Mouse (Mus musculus): ENCODE measurements around the gene Tle3. TPM values are rescaled to one million over a fixed set of nuclear protein-coding genes. Genes with fewer than 3 reads are reported as not detected.

Tle3 gene
- polyA plus RNA-seq, 1 experiment from 2014 or later = 65.9 TPM

- no peak overlapping the region for H3K9ac ChIP-seq (replicated peaks)
- no peak overlapping the region for H3K4me2 ChIP-seq (replicated peaks)
- H3K36me3 ChIP-seq = no peaks in the 10 kb centered on the region
- ATAC-seq (ENCODE audit: low FRiP score, low read depth) = no peak
- H3K27me3 ChIP-seq = peaks cover 3% of the 10 kb centered on the region; the same call in 1 of the 2 replicates
- H3K4me1 ChIP-seq = no peaks in the 10 kb centered on the region
- 80% methylated on average over 7 of the region's 7 CpGs for WGBS
- no peak overlapping the region for H3K27ac ChIP-seq (replicated peaks)
- H3K4me3 ChIP-seq = no peak overlapping the region
- 0 out of 2 replicates have a peak, but pooled peaks cover 5% of the 10 kb centered on the region for H3K9me3 ChIP-seq
Measured at GRCm38 (mm10) chr9:61426493-61426892, 54.3 kb downstream of the Tle3 start.

DNA sequence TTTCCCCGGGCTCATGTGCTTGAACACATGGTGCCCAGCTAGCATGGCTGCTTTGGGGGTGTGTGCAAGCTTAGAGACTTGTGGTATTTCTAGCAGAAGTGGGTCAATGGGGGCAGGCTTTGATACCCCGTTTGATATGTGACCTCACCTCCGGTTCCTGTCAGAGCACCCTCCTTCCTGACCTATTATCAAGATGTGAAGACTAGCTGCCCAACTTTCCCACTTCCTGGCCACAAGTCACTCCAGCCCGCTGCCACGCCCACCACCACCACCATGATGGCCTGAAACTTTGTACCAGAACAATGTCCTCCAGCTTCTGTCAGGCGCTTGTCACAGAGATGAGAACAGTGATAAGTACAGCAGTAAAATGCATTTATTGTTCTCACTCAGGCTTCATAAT, 54.9 kb downstream of the Tle3 start:
- no peak overlapping the region for H3K27ac ChIP-seq (replicated peaks)
- no peak overlapping the region for H3K4me2 ChIP-seq (replicated peaks)
- 89% methylated on average over 6 of the region's 6 CpGs for WGBS
- H3K9me3 ChIP-seq = 0 out of 2 replicates have a peak, but pooled peaks cover under 1% of the 10 kb centered on the region
- no peaks in the 10 kb centered on the region for H3K36me3 ChIP-seq
- no peaks in the 10 kb centered on the region for H3K4me1 ChIP-seq
- no peak overlapping the region for H3K9ac ChIP-seq (replicated peaks)
- H3K27me3 ChIP-seq = peaks cover 3% of the 10 kb centered on the region; the same call in 1 of the 2 replicates
- no peak for ATAC-seq (ENCODE audit: low FRiP score, low read depth)
- no peak overlapping the region for H3K4me3 ChIP-seq

DNA sequence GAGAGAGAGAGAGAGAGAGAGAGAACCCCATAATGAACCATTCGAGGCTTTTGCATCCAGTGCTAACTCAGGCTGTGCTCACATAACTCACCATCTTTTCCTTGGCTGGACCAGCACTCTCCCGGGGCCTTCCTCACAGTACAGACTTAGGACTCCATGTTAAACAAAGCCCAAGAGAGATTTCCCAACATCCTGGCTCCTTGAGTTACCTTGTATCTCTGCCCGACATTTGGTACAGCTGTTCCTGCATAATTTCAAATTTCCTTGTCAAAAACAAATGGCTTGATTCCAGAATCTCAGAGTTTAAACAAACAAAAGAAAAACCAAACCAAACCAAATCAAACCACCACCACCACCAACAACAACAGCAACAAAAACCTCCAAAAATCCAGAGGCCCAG, 55.7 kb downstream of the Tle3 start:
- no peak overlapping the region for H3K27ac ChIP-seq (replicated peaks)
- H3K4me3 ChIP-seq = no peak overlapping the region
- no peaks in the 10 kb centered on the region for H3K36me3 ChIP-seq
- H3K9ac ChIP-seq (replicated peaks) = no peak overlapping the region
- WGBS = 90% methylated on average over 3 of the region's 3 CpGs
- no peaks in the 10 kb centered on the region for H3K9me3 ChIP-seq
- no peak overlapping the region for H3K4me2 ChIP-seq (replicated peaks)
- H3K27me3 ChIP-seq = peaks cover 3% of the 10 kb centered on the region; the same call in 1 of the 2 replicates
- ATAC-seq (ENCODE audit: low FRiP score, low read depth) = no peak
- H3K4me1 ChIP-seq = no peaks in the 10 kb centered on the region

DNA sequence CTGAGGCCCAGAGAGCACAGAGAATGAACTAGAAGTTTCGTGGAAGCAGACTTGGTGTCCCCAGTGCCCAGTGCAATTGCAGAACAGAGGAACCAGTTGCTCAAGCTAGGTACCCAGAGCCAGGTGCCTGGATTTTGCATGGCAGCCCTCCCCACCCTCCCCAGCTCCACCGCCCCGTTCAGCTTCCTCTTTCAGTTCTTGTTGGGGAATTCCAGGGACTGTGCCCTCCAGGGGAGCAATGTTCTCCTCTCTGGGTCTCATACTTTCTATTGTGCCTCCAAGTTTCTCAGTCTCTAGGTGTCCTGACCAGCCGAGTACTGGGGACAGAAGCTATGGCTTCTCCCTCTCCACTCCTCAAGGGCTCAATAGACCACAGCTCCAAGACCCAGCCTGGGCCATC, 59.7 kb downstream of the Tle3 start:
- no peak overlapping the region for H3K4me2 ChIP-seq (replicated peaks)
- H3K4me3 ChIP-seq = no peak overlapping the region
- H3K9ac ChIP-seq (replicated peaks) = no peak overlapping the region
- peaks cover 22% of the 10 kb centered on the region for H3K4me1 ChIP-seq
- H3K27ac ChIP-seq (replicated peaks) = no peak overlapping the region
- peaks cover 4% of the 10 kb centered on the region for H3K27me3 ChIP-seq
- H3K36me3 ChIP-seq = no peaks in the 10 kb centered on the region
- no peak for ATAC-seq (ENCODE audit: low FRiP score, low read depth)
- no peaks in the 10 kb centered on the region for H3K9me3 ChIP-seq
- WGBS = 90% methylated on average over 4 of the region's 4 CpGs

DNA sequence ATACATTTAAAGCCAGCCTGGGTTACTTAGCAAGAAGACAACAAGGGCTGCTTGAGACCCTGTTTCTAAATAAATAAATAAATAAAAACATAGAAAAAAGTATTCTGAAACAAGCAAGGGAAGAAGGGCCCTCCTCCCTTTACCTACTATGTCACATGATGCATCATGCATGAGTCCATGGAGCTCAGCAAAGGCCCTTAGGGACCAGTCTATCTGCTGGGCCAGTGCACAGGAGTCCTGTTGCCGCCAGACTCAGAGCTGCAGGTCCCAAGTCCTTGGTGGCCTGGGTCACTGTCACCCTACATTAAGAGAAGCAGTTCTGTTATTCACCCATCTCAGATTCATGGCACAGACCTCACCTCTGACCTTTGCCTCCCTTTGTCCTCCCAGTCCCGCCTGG, 61.0 kb downstream of the Tle3 start:
- Histone ChIP-seq H3K36me3 (no peaks in the 10 kb centered on the region), H3K4me1 (peaks cover 22% of the 10 kb centered on the region), H3K4me3 (no peak overlapping the region), H3K9me3 (no peaks in the 10 kb centered on the region), H3K9ac (replicated peaks) (no peak overlapping the region), H3K4me2 (replicated peaks) (no peak overlapping the region), H3K27ac (replicated peaks) (no peak overlapping the region), H3K27me3 (peaks cover 16% of the 10 kb centered on the region)
- no peak for ATAC-seq (ENCODE audit: low FRiP score, low read depth)
- 68% methylated on average over 2 of the region's 2 CpGs for WGBS

GRCm38 (mm10) chr9:61434062-61434461, 61.9 kb downstream of the Tle3 start:
- ATAC-seq (ENCODE audit: low FRiP score, low read depth) = peak; percentile 79
- Histone ChIP-seq H3K36me3 (no peaks in the 10 kb centered on the region), H3K27me3 (peaks cover 20% of the 10 kb centered on the region), H3K9ac (replicated peaks) (no peak overlapping the region), H3K4me3 (no peak overlapping the region), H3K9me3 (no peaks in the 10 kb centered on the region), H3K4me2 (replicated peaks) (no peak overlapping the region), H3K4me1 (peaks cover 22% of the 10 kb centered on the region), H3K27ac (replicated peaks) (peak overlapping the region; percentile 40; the same call in 1 of the 2 replicates)
- WGBS = 30% methylated on average over 11 of the region's 11 CpGs

DNA sequence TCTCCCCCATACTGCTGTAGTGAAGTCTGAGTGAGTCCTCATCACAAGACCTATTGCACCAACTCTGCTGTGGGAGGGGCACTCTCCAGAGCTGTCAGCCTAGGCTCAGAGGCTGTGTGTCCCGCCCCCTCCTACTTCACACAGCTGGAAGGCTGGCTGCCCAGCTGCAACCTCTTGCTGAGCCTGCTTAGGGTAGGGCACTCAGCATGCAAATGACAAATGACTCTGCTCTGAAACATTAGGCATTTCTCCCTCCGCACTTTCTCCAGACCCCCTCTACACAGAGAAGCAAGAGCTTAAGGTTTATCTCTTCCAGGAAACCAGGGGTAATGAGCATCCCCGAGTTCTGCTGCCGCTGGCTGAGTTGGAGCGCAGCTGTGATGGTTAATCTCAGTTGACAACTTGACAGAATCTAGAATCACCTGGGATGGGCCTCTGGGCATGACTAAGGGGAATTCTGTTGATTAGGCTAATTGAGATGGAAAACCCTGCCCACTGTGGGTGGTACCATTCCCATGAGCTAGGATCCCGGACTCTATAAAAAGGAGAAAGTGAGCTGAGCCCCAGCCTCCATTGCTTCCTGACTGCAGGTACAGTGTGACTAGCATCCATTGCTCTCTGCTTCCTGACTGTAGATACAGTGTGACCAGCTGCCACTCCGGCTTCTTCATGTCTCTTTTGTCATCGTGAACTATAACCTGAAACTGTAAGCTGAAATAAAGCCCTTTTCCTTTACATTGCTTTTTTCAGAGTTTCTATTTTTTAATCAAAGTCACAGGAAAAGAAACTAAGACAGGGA, 63.2 kb downstream of the Tle3 start:
- WGBS = 28% methylated on average over 8 of the region's 8 CpGs
- ATAC-seq (ENCODE audit: low FRiP score, low read depth) = peak; percentile 41; the same call in 1 of the 2 replicates
- H3K4me3 ChIP-seq = no peak overlapping the region
- H3K9ac ChIP-seq (replicated peaks) = no peak overlapping the region
- no peaks in the 10 kb centered on the region for H3K36me3 ChIP-seq
- no peak overlapping the region for H3K4me2 ChIP-seq (replicated peaks)
- no peaks in the 10 kb centered on the region for H3K9me3 ChIP-seq
- H3K27ac ChIP-seq (replicated peaks) = peak overlapping the region; percentile 22; the same call in 1 of the 2 replicates
- H3K27me3 ChIP-seq = peaks cover 20% of the 10 kb centered on the region
- H3K4me1 ChIP-seq = peaks cover 22% of the 10 kb centered on the region

GRCm38 (mm10) chr9:61436104-61436503, 63.9 kb downstream of the Tle3 start:
- H3K9me3 ChIP-seq = no peaks in the 10 kb centered on the region
- H3K9ac ChIP-seq (replicated peaks) = no peak overlapping the region
- ATAC-seq (ENCODE audit: low FRiP score, low read depth) = no peak
- 78% methylated on average over 2 of the region's 2 CpGs for WGBS
- H3K4me3 ChIP-seq = no peak overlapping the region
- H3K36me3 ChIP-seq = no peaks in the 10 kb centered on the region
- H3K4me1 ChIP-seq = peaks cover 22% of the 10 kb centered on the region
- H3K27ac ChIP-seq (replicated peaks) = no peak overlapping the region
- H3K4me2 ChIP-seq (replicated peaks) = no peak overlapping the region
- peaks cover 24% of the 10 kb centered on the region for H3K27me3 ChIP-seq

DNA sequence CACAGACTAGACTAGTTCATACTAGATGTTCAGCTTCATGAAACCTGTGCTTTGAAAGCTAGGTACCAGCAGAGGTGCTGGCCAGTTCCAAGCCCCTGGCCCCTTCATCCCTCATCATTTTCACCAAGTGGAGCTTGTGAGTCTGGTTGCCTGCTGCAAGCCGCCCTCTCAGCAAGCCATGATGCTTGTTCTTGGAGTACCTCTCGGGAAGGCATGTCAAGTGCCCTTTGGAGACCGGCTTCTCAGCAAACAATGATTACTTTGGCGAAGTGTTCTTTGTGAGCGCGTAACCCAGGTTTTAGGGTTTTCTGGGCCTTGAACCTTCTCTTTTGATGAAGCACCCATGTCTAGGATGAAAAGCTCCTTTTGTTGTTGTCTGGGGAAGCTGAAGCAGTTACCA, 64.6 kb downstream of the Tle3 start:
- no peaks in the 10 kb centered on the region for H3K9me3 ChIP-seq
- no peak overlapping the region for H3K9ac ChIP-seq (replicated peaks)
- no peak for ATAC-seq (ENCODE audit: low FRiP score, low read depth)
- H3K4me2 ChIP-seq (replicated peaks) = no peak overlapping the region
- H3K27ac ChIP-seq (replicated peaks) = no peak overlapping the region
- H3K36me3 ChIP-seq = no peaks in the 10 kb centered on the region
- peaks cover 26% of the 10 kb centered on the region for H3K27me3 ChIP-seq
- 87% methylated on average over 6 of the region's 6 CpGs for WGBS
- no peak overlapping the region for H3K4me3 ChIP-seq
- H3K4me1 ChIP-seq = peaks cover 28% of the 10 kb centered on the region

- Histone ChIP-seq H3K36me3 (no peaks in the 10 kb centered on the region), H3K27ac (replicated peaks) (no peak overlapping the region), H3K9ac (replicated peaks) (no peak overlapping the region), H3K4me2 (replicated peaks) (no peak overlapping the region), H3K4me1 (peaks cover 32% of the 10 kb centered on the region), H3K4me3 (no peak overlapping the region), H3K9me3 (no peaks in the 10 kb centered on the region), H3K27me3 (peaks cover 26% of the 10 kb centered on the region)
- 71% methylated on average over 5 of the region's 6 CpGs for WGBS
- no peak for ATAC-seq (ENCODE audit: low FRiP score, low read depth)
Measured at GRCm38 (mm10) chr9:61439092-61439491, 66.9 kb downstream of the Tle3 start.

DNA sequence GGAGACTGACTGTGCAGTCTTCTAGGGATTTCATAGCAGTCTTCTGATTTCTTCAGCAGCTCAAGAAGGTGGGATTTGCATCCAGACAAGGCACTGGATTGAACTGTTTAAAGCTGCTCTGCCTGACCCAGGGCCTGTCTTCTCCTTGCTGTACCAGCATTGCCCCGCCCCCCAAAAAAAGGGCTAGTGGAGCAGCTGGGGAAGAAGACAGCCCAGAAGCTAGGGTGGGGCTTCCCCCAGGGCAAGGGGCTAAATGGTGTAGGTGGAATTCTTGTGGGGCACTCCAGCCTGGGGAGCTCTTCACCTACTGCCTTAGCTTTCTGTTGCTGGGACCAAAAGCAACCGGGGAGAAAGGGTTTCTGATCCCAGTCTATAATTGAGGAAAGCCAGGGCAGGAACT, 67.8 kb downstream of the Tle3 start:
- no peak overlapping the region for H3K4me3 ChIP-seq
- no peak overlapping the region for H3K4me2 ChIP-seq (replicated peaks)
- 69% methylated on average over 2 of the region's 2 CpGs for WGBS
- H3K27me3 ChIP-seq = peaks cover 26% of the 10 kb centered on the region
- H3K9me3 ChIP-seq = no peaks in the 10 kb centered on the region
- peaks cover 24% of the 10 kb centered on the region for H3K4me1 ChIP-seq
- no peak overlapping the region for H3K27ac ChIP-seq (replicated peaks)
- no peak for ATAC-seq (ENCODE audit: low FRiP score, low read depth)
- no peak overlapping the region for H3K9ac ChIP-seq (replicated peaks)
- no peaks in the 10 kb centered on the region for H3K36me3 ChIP-seq

DNA sequence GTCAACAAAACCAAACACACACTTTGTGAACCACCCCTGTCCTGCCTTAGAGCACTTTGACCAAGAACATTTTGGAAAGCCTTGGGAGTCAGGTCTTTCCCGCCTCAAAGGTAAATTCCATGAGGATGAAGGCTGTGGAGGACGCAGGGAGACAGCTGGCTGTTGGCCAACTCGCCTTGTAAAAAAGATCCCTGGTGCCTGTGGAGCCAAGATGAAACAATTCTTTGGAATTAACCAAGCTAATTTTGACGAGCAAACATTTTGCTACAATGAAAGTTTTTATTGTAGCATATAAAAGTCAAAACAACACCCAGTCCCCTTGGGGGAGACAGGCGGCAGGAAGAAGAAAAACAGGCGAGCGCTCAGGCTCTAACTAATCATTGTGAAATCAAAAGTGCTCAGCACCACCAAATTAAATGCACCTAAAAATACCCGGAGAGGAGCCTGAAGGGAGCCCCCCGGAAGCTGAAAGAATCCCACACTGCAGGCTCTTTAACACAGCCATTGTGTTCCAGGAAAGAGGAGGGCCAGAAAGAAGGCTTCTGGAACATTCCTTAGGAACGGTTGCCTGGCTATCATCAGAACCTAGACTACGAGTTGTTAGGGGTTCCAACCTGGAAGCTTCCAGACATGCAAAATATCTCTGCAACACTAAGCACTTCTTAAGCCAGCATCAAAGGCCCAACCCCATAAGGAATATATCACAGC, 69.2 kb downstream of the Tle3 start:
- Histone ChIP-seq H3K36me3 (no peaks in the 10 kb centered on the region), H3K4me3 (no peak overlapping the region), H3K9me3 (no peaks in the 10 kb centered on the region), H3K9ac (replicated peaks) (no peak overlapping the region), H3K27me3 (peaks cover 26% of the 10 kb centered on the region), H3K4me1 (peaks cover 32% of the 10 kb centered on the region), H3K4me2 (replicated peaks) (no peak overlapping the region), H3K27ac (replicated peaks) (no peak overlapping the region)
- 53% methylated on average over 11 of the region's 11 CpGs for WGBS
- ATAC-seq (ENCODE audit: low FRiP score, low read depth) = no peak
